Mouse (Mus musculus) stomach, postnatal 0 days (tissue): ENCODE results near the gene Prrg4. TPM values are rescaled to one million over a fixed set of nuclear protein-coding genes. Genes with fewer than 3 reads are reported as not detected.
"Not testable (repeated sequence)": the region's sequence is repeated elsewhere in the genome, so short reads cannot be mapped to it uniquely, and the experiment has no call there.

Experiments used
- ATAC-seq: fragments of 200-750 bp; cut with Nextera tagmentation; 2 replicates; pipeline ENCODE4 v1.8.0; 2017; ENCODE audit not compliant: low FRiP score, low TSS enrichment
- DNase-seq: peaks from one replicate; pipeline ENCODE4 v3.0.0-alpha.2; 2016; ENCODE audit warnings: low spot score
- H3K27ac ChIP-seq: fragments of 300-500 bp; sonication (generic); replicated peaks from 2 replicates; pipeline ENCODE4 v1.5.1; 2014; ENCODE audit warnings: mild to moderate bottlenecking, control low read depth
- H3K27me3 ChIP-seq: fragments of 300-500 bp; sonication (generic); 2 replicates; pipeline ENCODE4 v1.6.1; 2014; ENCODE audit warnings: low read length; ENCODE audit not compliant: control insufficient read depth, insufficient read depth
- H3K36me3 ChIP-seq: fragments of 300-500 bp; sonication (generic); 2 replicates; pipeline ENCODE4 v1.6.1; 2014; ENCODE audit warnings: low read length, mixed read lengths; ENCODE audit not compliant: control insufficient read depth, insufficient read depth
- H3K4me1 ChIP-seq: fragments of 300-500 bp; sonication (generic); replicated peaks from 2 replicates; pipeline ENCODE4 v1.6.1; 2014; ENCODE audit warnings: antibody characterized with exemption; ENCODE audit not compliant: control insufficient read depth, insufficient read depth
- H3K4me2 ChIP-seq: fragments of 300-500 bp; sonication (generic); replicated peaks from 2 replicates; pipeline ENCODE4 v1.6.1; 2014; ENCODE audit warnings: low read depth, mild to moderate bottlenecking, control low read depth, moderate library complexity
- H3K4me3 ChIP-seq: fragments of 300-500 bp; sonication (generic); 2 replicates; pipeline ENCODE4 v1.5.1; 2014; ENCODE audit warnings: low read depth, low read length, control low read depth
- H3K9ac ChIP-seq: fragments of 300-500 bp; sonication (generic); 2 replicates; pipeline ENCODE4 v1.6.1; 2014; ENCODE audit warnings: mild to moderate bottlenecking, low read length, control low read depth, mixed read lengths
- H3K9me3 ChIP-seq: fragments of 300-500 bp; sonication (generic); 2 replicates; pipeline ENCODE4 v1.6.1; 2016; ENCODE audit warnings: low read length; ENCODE audit not compliant: control insufficient read depth
- CTCF ChIP-seq: IDR thresholded peaks from 2 replicates; pipeline ENCODE4 v1.5.1; 2016; ENCODE audit warnings: antibody characterized with exemption, low read depth, mild to moderate bottlenecking, moderate library complexity
- EP300 ChIP-seq: optimal IDR thresholded peaks from 2 replicates; pipeline ENCODE3; 2016; ENCODE audit warnings: antibody characterized with exemption
- WGBS: fragments of 180-500 bp; shearing (Covaris S2); extraction: QIAGEN DNeasy Blood & Tissue Kit; methylation state at CpG from one replicate; pipeline ENCODE4 v1.1.7; 2014; 5-methylcytosine and 5-hydroxymethylcytosine counted together
- polyA plus RNA-seq: library from polyadenylated mRNA; unstranded; fragments of >200 nt; fragmentation: Nextera tagmentation; extraction: Ambion mirVana; gene quantifications from 2 replicates; pipeline ENCODE4 v1.2.1, GENCODE M21; 2015

Gene Prrg4
- 3.1 and 4.0 TPM in 2 replicates for polyA plus RNA-seq

GRCm38 (mm10) chr2:104849276-104849990 lies at the start of gene Prrg4:
Prrg4 (minus strand) TSS chr2:104849876.
- TF ChIP-seq CTCF (peak; percentile 56), EP300 (no peak)
- H3K4me2 ChIP-seq, result peak within 1 kb of the TSS; percentile 99
- DNase-seq (peak; percentile 80), ATAC-seq (peak; percentile 87)
- H3K27ac ChIP-seq, result peak within 1 kb of the TSS; percentile 75
- H3K27me3 ChIP-seq, result no peaks in the 10 kb centered on the region
- no peaks in the 10 kb centered on the region for H3K9me3 ChIP-seq
- WGBS, result under 1% methylated on average over 62 of the region's 62 CpGs
- H3K36me3 ChIP-seq, result no peaks in the 10 kb centered on the region
- no peaks in the 10 kb centered on the region for H3K4me1 ChIP-seq
- peak within 1 kb of the TSS; percentile 65 for H3K9ac ChIP-seq
- H3K4me3 ChIP-seq, result peak within 1 kb of the TSS; percentile 56

DNA sequence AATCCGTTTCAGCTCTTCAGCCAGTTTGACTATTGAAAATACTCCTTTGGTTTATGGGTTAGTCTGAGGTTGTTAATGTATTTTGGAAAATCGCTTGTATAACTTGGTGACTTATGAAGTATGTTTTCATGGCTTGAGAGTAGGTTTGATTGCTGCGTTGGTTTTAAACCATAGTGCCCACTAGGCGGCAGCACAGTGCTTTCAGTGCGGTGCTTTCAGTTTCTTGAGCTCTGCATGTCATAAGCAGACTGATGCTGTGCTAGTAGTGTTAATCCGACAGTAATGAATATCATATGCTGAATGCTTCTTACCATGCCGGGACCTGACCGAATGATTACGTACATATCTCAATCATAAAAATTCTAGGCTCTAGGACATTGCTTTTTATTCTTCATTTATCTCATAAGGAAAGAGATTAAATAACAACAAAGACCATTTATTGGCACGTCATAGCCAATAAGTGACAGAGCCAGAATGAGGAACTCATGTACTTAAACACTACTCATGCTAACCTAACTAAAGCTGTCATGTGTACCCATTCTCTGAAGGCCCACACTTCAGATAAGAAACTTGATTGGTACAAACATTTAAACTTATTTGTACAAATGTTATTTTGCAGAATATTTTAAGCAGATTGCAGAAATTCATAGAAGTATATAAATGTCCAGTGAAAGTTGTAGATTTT lies 38.3 kb upstream of the Prrg4 start:
- no peak overlapping the region for H3K27ac ChIP-seq
- no peak for TF ChIP-seq EP300
- peak; percentile 97 for TF ChIP-seq CTCF
- 19% methylated on average over 10 of the region's 10 CpGs for WGBS
- no peaks in the 10 kb centered on the region for H3K27me3 ChIP-seq
- no peak overlapping the region for H3K9ac ChIP-seq
- H3K36me3 ChIP-seq, result no peaks in the 10 kb centered on the region
- H3K4me2 ChIP-seq, result no peak overlapping the region
- H3K4me3 ChIP-seq, result no peak overlapping the region
- no peaks in the 10 kb centered on the region for H3K9me3 ChIP-seq
- no peaks in the 10 kb centered on the region for H3K4me1 ChIP-seq
- ATAC-seq (0 out of 2 replicates have a peak, but pooled peaks have one; percentile 47), DNase-seq (peak; percentile 75)

GRCm38 (mm10) chr2:104887331-104887730 lies 37.7 kb upstream of the Prrg4 start:
- not testable (repeated sequence) for H3K27me3 ChIP-seq, H3K4me3 ChIP-seq, H3K27ac ChIP-seq, H3K4me2 ChIP-seq, H3K9ac ChIP-seq, ATAC-seq, H3K9me3 ChIP-seq, H3K36me3 ChIP-seq, H3K4me1 ChIP-seq, DNase-seq
- WGBS, result 63% methylated on average over 2 of the region's 2 CpGs

DNA sequence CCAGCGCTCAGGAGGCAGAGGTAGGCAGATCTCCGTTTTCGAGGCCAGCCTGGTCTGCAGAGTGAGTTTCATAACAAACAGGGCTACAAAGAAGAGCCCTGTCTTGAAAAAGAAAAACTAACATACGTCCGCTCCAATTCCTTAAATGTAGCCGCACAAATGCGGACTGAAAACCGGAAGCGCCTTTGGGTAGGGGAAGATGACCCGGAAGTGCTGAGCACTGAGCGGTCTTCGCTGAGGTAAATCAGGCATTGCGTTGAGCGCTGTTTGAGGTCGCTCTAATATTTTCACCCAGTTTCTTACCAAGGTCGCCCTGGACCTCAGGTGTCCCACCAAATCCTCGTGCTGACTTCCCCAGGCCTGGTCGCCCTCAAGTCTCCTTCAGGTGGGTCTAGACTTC lies 36.4 kb upstream of the Prrg4 start:
- Histone ChIP-seq H3K4me2 (no peak overlapping the region), H3K9me3 (no peaks in the 10 kb centered on the region), H3K4me3 (no peak overlapping the region), H3K27me3 (no peaks in the 10 kb centered on the region), H3K36me3 (no peaks in the 10 kb centered on the region), H3K9ac (no peak overlapping the region), H3K27ac (no peak overlapping the region), H3K4me1 (no peaks in the 10 kb centered on the region)
- DNase-seq, result no peak
- ATAC-seq, result no peak
- WGBS, result 90% methylated on average over 18 of the region's 18 CpGs
- TF ChIP-seq EP300 (no peak), CTCF (no peak)

GRCm38 (mm10) chr2:104878794-104879193 lies 29.1 kb upstream of the Prrg4 start:
- Histone ChIP-seq H3K4me1 (no peaks in the 10 kb centered on the region), H3K4me3 (no peak overlapping the region), H3K9ac (no peak overlapping the region), H3K9me3 (no peaks in the 10 kb centered on the region), H3K27ac (no peak overlapping the region), H3K27me3 (no peaks in the 10 kb centered on the region), H3K4me2 (no peak overlapping the region), H3K36me3 (no peaks in the 10 kb centered on the region)
- DNase-seq (no peak), ATAC-seq (no peak)
- WGBS, result 80% methylated on average over 8 of the region's 8 CpGs
- TF ChIP-seq EP300, result no peak
- no peak for TF ChIP-seq CTCF

GRCm38 (mm10) chr2:104869101-104869500 lies 19.4 kb upstream of the Prrg4 start:
- Histone ChIP-seq H3K27ac (no peak overlapping the region), H3K4me1 (no peaks in the 10 kb centered on the region), H3K36me3 (no peaks in the 10 kb centered on the region), H3K9me3 (no peaks in the 10 kb centered on the region), H3K4me3 (no peak overlapping the region), H3K4me2 (no peak overlapping the region), H3K27me3 (no peaks in the 10 kb centered on the region), H3K9ac (no peak overlapping the region)
- ATAC-seq (no peak), DNase-seq (no peak)
- no peak for TF ChIP-seq EP300
- TF ChIP-seq CTCF, result no peak
- 79% methylated on average over 3 of the region's 3 CpGs for WGBS
